Mouse (Mus musculus): ENCODE measurements around the gene Elf2. TPM values are rescaled to one million over a fixed set of nuclear protein-coding genes. Genes with fewer than 3 reads are reported as not detected.
"Not testable (repeated sequence)": the region's sequence is repeated elsewhere in the genome, so short reads cannot be mapped to it uniquely, and the experiment has no call there.

Gene Elf2
- total RNA-seq, 2 experiments from 2014 or later: 84.3 to 94.5 TPM

GRCm38 (mm10) chr3:51330086-51330485 lies 10.4 kb downstream of the Elf2 start:
- DNase-seq: peak; percentile 4

- DNase-seq: no peak
Measured at GRCm38 (mm10) chr3:51328546-51328945, 11.9 kb downstream of the Elf2 start.

- DNase-seq: peak; percentile 53
Measured at GRCm38 (mm10) chr3:51327817-51328216, 12.6 kb downstream of the Elf2 start.

GRCm38 (mm10) chr3:51327429-51327797 lies 13.1 kb downstream of the Elf2 start:
- DNase-seq: peak; percentile 6

GRCm38 (mm10) chr3:51326664-51327428 lies 13.6 kb downstream of the Elf2 start:
- peak; percentile 53 for DNase-seq

- DNase-seq: no peak
Measured at GRCm38 (mm10) chr3:51325475-51325874, 15.0 kb downstream of the Elf2 start.

GRCm38 (mm10) chr3:51323006-51323405 lies 17.5 kb downstream of the Elf2 start:
- no peak for DNase-seq

- no peak for DNase-seq
Measured at GRCm38 (mm10) chr3:51322326-51322725, 18.1 kb downstream of the Elf2 start.

- no peak for DNase-seq
Measured at GRCm38 (mm10) chr3:51321141-51321540, 19.3 kb downstream of the Elf2 start.

GRCm38 (mm10) chr3:51318053-51318452 lies 22.4 kb downstream of the Elf2 start:
- DNase-seq: not testable (repeated sequence)

GRCm38 (mm10) chr3:51316876-51317275 lies 23.6 kb downstream of the Elf2 start:
- no peak for DNase-seq

GRCm38 (mm10) chr3:51311638-51312037 lies 28.8 kb downstream of the Elf2 start:
- DNase-seq: no peak

GRCm38 (mm10) chr3:51310098-51310497 lies 30.4 kb downstream of the Elf2 start:
- peak; percentile 42 for DNase-seq

GRCm38 (mm10) chr3:51306621-51307020 lies 33.8 kb downstream of the Elf2 start:
- no peak for DNase-seq

- DNase-seq: no peak
Measured at GRCm38 (mm10) chr3:51305961-51306360, 34.5 kb downstream of the Elf2 start.

GRCm38 (mm10) chr3:51302971-51303476 lies 37.4 kb downstream of the Elf2 start:
- no peak for DNase-seq

- DNase-seq: no peak
Measured at GRCm38 (mm10) chr3:51301583-51301982, 38.9 kb downstream of the Elf2 start.

- DNase-seq: no peak
Measured at GRCm38 (mm10) chr3:51296790-51297189, 43.7 kb downstream of the Elf2 start.

GRCm38 (mm10) chr3:51295225-51295624 lies 45.2 kb downstream of the Elf2 start:
- DNase-seq: no peak

- DNase-seq: no peak
Measured at GRCm38 (mm10) chr3:51294251-51294650, 46.2 kb downstream of the Elf2 start.

GRCm38 (mm10) chr3:51288880-51289821 lies 51.3 kb downstream of the Elf2 start:
- peak; percentile 87 for DNase-seq

GRCm38 (mm10) chr3:51284375-51284774 lies 56.1 kb downstream of the Elf2 start:
- DNase-seq: no peak

- DNase-seq: no peak
Measured at GRCm38 (mm10) chr3:51281727-51282126, 58.7 kb downstream of the Elf2 start.

Measured in adrenal gland, postnatal 10 days (tissue).